Mouse (Mus musculus) ES-Bruce4 (cell line): Measurements from ENCODE around the gene Man2b1.

Experiments used
- CTCF ChIP-seq: IDR thresholded peaks from one replicate; pipeline ENCODE4 v1.8.1; 2011; ENCODE audit warnings: low read depth, low read length
- POLR2A ChIP-seq: IDR thresholded peaks from one replicate; pipeline ENCODE4 v1.8.1; 2011; ENCODE audit warnings: low read length; ENCODE audit not compliant: insufficient read depth

- TF ChIP-seq CTCF (no peak), POLR2A (no peak)
Measured at GRCm38 (mm10) chr8:85080532-85081215, 2.4 kb upstream of the Man2b1 start, which contains the start of gene Wdr83os.
